Mouse (Mus musculus) forebrain, embryonic 14.5 days (tissue): ENCODE data around the gene Lysmd3. TPM values are rescaled to one million over a fixed set of nuclear protein-coding genes. Genes with fewer than 3 reads are reported as not detected.
"Not testable (repeated sequence)": the region's sequence is repeated elsewhere in the genome, so short reads cannot be mapped to it uniquely, and the experiment has no call there.

Experiments
- ATAC-seq: fragments of 200-750 bp; cut with Nextera tagmentation; 2 replicates; pipeline ENCODE4 v1.8.0; 2017; ENCODE audit warnings: mild to moderate bottlenecking, moderate library complexity
- DNase-seq: peaks from one replicate; pipeline ENCODE4 v3.0.0-alpha.2; 2015; ENCODE audit warnings: low spot score
- H3K27ac ChIP-seq: fragments of 300-500 bp; sonication (generic); 2 replicates; pipeline ENCODE4 v1.5.1; 2014; ENCODE audit warnings: low read depth, mild to moderate bottlenecking, control low read depth, low read length, moderate library complexity
- H3K27me3 ChIP-seq: fragments of 300-500 bp; sonication (generic); replicated peaks from 2 replicates; pipeline ENCODE4 v1.6.1; 2014; ENCODE audit warnings: low read length, control low read depth, mixed read lengths; ENCODE audit not compliant: control insufficient read depth, insufficient read depth
- H3K36me3 ChIP-seq: fragments of 300-500 bp; sonication (generic); 2 replicates; pipeline ENCODE4 v1.6.1; 2014; ENCODE audit warnings: low read length, control low read depth; ENCODE audit not compliant: control insufficient read depth, insufficient read depth
- H3K4me1 ChIP-seq: fragments of 300-500 bp; sonication (generic); 2 replicates; pipeline ENCODE4 v1.6.1; 2014; ENCODE audit warnings: antibody characterized with exemption, low read length, control low read depth; ENCODE audit not compliant: control insufficient read depth, insufficient read depth
- H3K4me2 ChIP-seq: fragments of 300-500 bp; sonication (generic); 2 replicates; pipeline ENCODE4 v1.6.1; 2014; ENCODE audit warnings: mild to moderate bottlenecking, control low read depth, low read length
- H3K4me3 ChIP-seq: fragments of 300-500 bp; sonication (generic); 2 replicates; pipeline ENCODE4 v1.5.1; 2014; ENCODE audit warnings: low read depth, low read length, control low read depth
- H3K9ac ChIP-seq: fragments of 300-500 bp; sonication (generic); 2 replicates; pipeline ENCODE4 v1.6.1; 2014; ENCODE audit warnings: mild to moderate bottlenecking, low read length, control low read depth, moderate library complexity
- H3K9me3 ChIP-seq: fragments of 300-500 bp; sonication (generic); replicated peaks from 2 replicates; pipeline ENCODE4 v1.6.1; 2016; ENCODE audit warnings: low read length, control low read depth, mixed read lengths; ENCODE audit not compliant: control insufficient read depth
- WGBS: fragments of 180-500 bp; shearing (Covaris S2); extraction: QIAGEN DNeasy Blood & Tissue Kit; methylation state at CpG from one replicate; pipeline ENCODE4 v1.1.7; 2014; 5-methylcytosine and 5-hydroxymethylcytosine counted together
- polyA plus RNA-seq: library from polyadenylated mRNA; unstranded; fragments of >200 nt; fragmentation: Nextera tagmentation; extraction: Ambion mirVana; gene quantifications from 2 replicates; pipeline ENCODE4 v1.2.1, GENCODE M21; 2014

Gene Lysmd3
- polyA plus RNA-seq, result 25.2 and 28.8 TPM in 2 replicates

- no peaks in the 10 kb centered on the region for H3K9me3 ChIP-seq
- peak within 1 kb of the TSS; percentile 87 for H3K4me2 ChIP-seq
- peak within 1 kb of the TSS; percentile 88 for H3K9ac ChIP-seq
- DNase-seq, result peak; percentile 94
- H3K36me3 ChIP-seq, result no peaks in the 10 kb centered on the region
- H3K27ac ChIP-seq, result peak within 1 kb of the TSS; percentile 80
- under 1% methylated on average over 73 of the region's 73 CpGs for WGBS
- H3K4me3 ChIP-seq, result peak within 1 kb of the TSS; percentile 79
- no peaks in the 10 kb centered on the region; the same call in 1 of the 2 replicates for H3K4me1 ChIP-seq
- H3K27me3 ChIP-seq, result no peaks in the 10 kb centered on the region
- ATAC-seq, result peak; percentile 99
These were observed at the start of gene Lysmd3 for GRCm38 (mm10) chr13:81657351-81658052. Lysmd3 (plus strand) TSS chr13:81657663.

GRCm38 (mm10) chr13:81610349-81610748, 47.1 kb upstream of the Lysmd3 start:
- no peaks in the 10 kb centered on the region for H3K27me3 ChIP-seq
- H3K4me3 ChIP-seq, result no peak overlapping the region
- 90% methylated on average over 4 of the region's 4 CpGs for WGBS
- H3K9ac ChIP-seq, result no peak overlapping the region
- peaks cover 5% of the 10 kb centered on the region; the same call in 1 of the 2 replicates for H3K9me3 ChIP-seq
- peaks cover 10% of the 10 kb centered on the region; the same call in 1 of the 2 replicates for H3K36me3 ChIP-seq
- no peak overlapping the region for H3K4me2 ChIP-seq
- ATAC-seq, result no peak
- DNase-seq, result no peak
- no peak overlapping the region for H3K27ac ChIP-seq
- no peaks in the 10 kb centered on the region for H3K4me1 ChIP-seq

GRCm38 (mm10) chr13:81627861-81628260, 29.6 kb upstream of the Lysmd3 start:
- ATAC-seq, result not testable (repeated sequence)

GRCm38 (mm10) chr13:81628631-81629190, 28.8 kb upstream of the Lysmd3 start:
- H3K36me3 ChIP-seq, result no peaks in the 10 kb centered on the region
- no peaks in the 10 kb centered on the region for H3K9me3 ChIP-seq
- no peak overlapping the region for H3K4me3 ChIP-seq
- no peak overlapping the region for H3K9ac ChIP-seq
- peak overlapping the region; percentile 70; the same call in 1 of the 2 replicates for H3K27ac ChIP-seq
- DNase-seq (peak; percentile 83), ATAC-seq (peak; percentile 58)
- 0% methylated on average over 2 of the region's 2 CpGs for WGBS
- no peaks in the 10 kb centered on the region for H3K27me3 ChIP-seq
- H3K4me1 ChIP-seq, result peaks cover 31% of the 10 kb centered on the region
- H3K4me2 ChIP-seq, result peak overlapping the region; percentile 30; the same call in 1 of the 2 replicates

More at GRCm38 (mm10) chr13:81627861-81628260, 29.6 kb upstream of the Lysmd3 start:
- peak overlapping the region; percentile 24 for H3K4me2 ChIP-seq
- 31% methylated on average over 1 of the region's 1 CpGs for WGBS
- not testable (repeated sequence) for H3K36me3 ChIP-seq, H3K27me3 ChIP-seq, H3K4me3 ChIP-seq, H3K9ac ChIP-seq, H3K9me3 ChIP-seq
- DNase-seq, result peak; percentile 31
- H3K27ac ChIP-seq, result 0 out of 2 replicates have a peak overlapping the region, but pooled peaks have one; percentile 70
- H3K4me1 ChIP-seq, result peaks cover 31% of the 10 kb centered on the region

GRCm38 (mm10) chr13:81629395-81629794, 28.1 kb upstream of the Lysmd3 start:
- Histone ChIP-seq H3K27ac (peak overlapping the region; percentile 70), H3K36me3 (no peaks in the 10 kb centered on the region), H3K9ac (no peak overlapping the region), H3K9me3 (no peaks in the 10 kb centered on the region), H3K27me3 (no peaks in the 10 kb centered on the region), H3K4me2 (peak overlapping the region; percentile 30; the same call in 1 of the 2 replicates), H3K4me1 (peaks cover 31% of the 10 kb centered on the region), H3K4me3 (no peak overlapping the region)
- WGBS, result 9% methylated on average over 3 of the region's 3 CpGs
- ATAC-seq (peak; percentile 69), DNase-seq (peak; percentile 81)

- Histone ChIP-seq H3K9ac (no peak overlapping the region), H3K4me3 (peak overlapping the region; percentile 13; the same call in 1 of the 2 replicates), H3K27me3 (no peaks in the 10 kb centered on the region), H3K4me2 (peak overlapping the region; percentile 30), H3K4me1 (peaks cover 31% of the 10 kb centered on the region), H3K9me3 (no peaks in the 10 kb centered on the region), H3K27ac (no peak overlapping the region), H3K36me3 (no peaks in the 10 kb centered on the region)
- 6% methylated on average over 5 of the region's 5 CpGs for WGBS
- no peak for ATAC-seq
- no peak for DNase-seq
These were observed 26.9 kb upstream of the Lysmd3 start for GRCm38 (mm10) chr13:81630566-81630965.

- Histone ChIP-seq H3K27me3 (no peaks in the 10 kb centered on the region), H3K27ac (peak within 1 kb of the TSS; percentile 70; the same call in 1 of the 2 replicates), H3K4me2 (peak within 1 kb of the TSS; percentile 77), H3K4me1 (peaks cover 23% of the 10 kb centered on the region), H3K36me3 (no peaks in the 10 kb centered on the region), H3K4me3 (peak within 1 kb of the TSS; percentile 61), H3K9ac (peak within 1 kb of the TSS; percentile 75), H3K9me3 (no peaks in the 10 kb centered on the region)
- WGBS, result under 1% methylated on average over 42 of the region's 42 CpGs
- ATAC-seq (peak; percentile 92), DNase-seq (peak; percentile 94)
These were observed 24.6 kb upstream of the Lysmd3 start, which contains the start of gene Adgrv1 for GRCm38 (mm10) chr13:81632720-81633415. Adgrv1 (minus strand) TSS chr13:81633154.

- Histone ChIP-seq H3K4me3 (no peak overlapping the region), H3K4me2 (no peak overlapping the region), H3K27ac (no peak overlapping the region), H3K9ac (no peak overlapping the region), H3K27me3 (no peaks in the 10 kb centered on the region), H3K9me3 (no peaks in the 10 kb centered on the region), H3K4me1 (peaks cover 13% of the 10 kb centered on the region; the same call in 1 of the 2 replicates), H3K36me3 (no peaks in the 10 kb centered on the region)
- ATAC-seq (peak; percentile 60), DNase-seq (peak; percentile 65)
- 3% methylated on average over 4 of the region's 4 CpGs for WGBS
These were observed 17.8 kb upstream of the Lysmd3 start for GRCm38 (mm10) chr13:81639624-81640023.
